Mouse (Mus musculus): ENCODE data around the gene Cpm.

DNA sequence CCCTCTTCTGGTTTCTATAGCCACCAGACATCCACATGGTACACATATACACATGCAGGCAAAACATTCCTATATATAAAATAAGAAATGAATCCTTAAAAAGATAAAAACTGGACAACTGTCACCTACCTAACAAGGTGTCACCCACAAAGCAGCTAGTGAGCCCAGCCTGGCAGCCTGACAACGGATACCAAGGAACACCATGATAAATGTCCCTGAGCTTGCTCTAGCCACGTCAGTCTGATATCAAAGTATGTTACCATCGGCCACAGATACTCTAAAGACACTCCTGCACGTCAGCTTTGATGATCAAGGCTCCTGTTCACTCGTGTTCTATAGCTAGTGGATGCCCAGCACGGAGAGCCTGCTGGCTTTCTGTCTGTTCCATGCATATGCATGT is 77.1 kb downstream of the Cpm start:
- no peak for TF ChIP-seq MYC (IDR thresholded peaks at IDR 0.05; ENCODE audit: low read depth, low read length)
- no peak for TF ChIP-seq USF1 (IDR thresholded peaks at IDR 0.05; ENCODE audit: low read depth, low read length)
- no peak for TF ChIP-seq ZNF384 (IDR thresholded peaks at IDR 0.05; ENCODE audit: low read depth, low read length)
- peak; percentile 42; the same call in 1 of the 2 replicates for TF ChIP-seq POLR2A (IDR thresholded peaks at IDR 0.05; ENCODE audit: low read depth, low read length)
- no peak for TF ChIP-seq SMC3 (IDR thresholded peaks at IDR 0.05; ENCODE audit: low read depth, low read length)
- TF ChIP-seq RAD21 (IDR thresholded peaks at IDR 0.05; ENCODE audit: low read depth, low read length) = no peak
- no peak for TF ChIP-seq ETS1 (conservative IDR thresholded peaks at IDR 0.05; ENCODE audit: low read depth, low read length)
- no peak for TF ChIP-seq MAFK (IDR thresholded peaks at IDR 0.05; ENCODE audit: insufficient replicate concordance, low read length)
- no peak for TF ChIP-seq CTCF (conservative IDR thresholded peaks at IDR 0.05 in 1 of 2, IDR thresholded peaks at IDR 0.05 in 1 of 2; ENCODE audit: low read depth in 2 of 2, low read length in 2 of 2)
- TF ChIP-seq ZC3H11A (IDR thresholded peaks at IDR 0.05; ENCODE audit: low read depth, low read length) = no peak
- no peak for TF ChIP-seq IRF4 (IDR thresholded peaks at IDR 0.05; ENCODE audit: low read depth, low read length)
- TF ChIP-seq UBTF (IDR thresholded peaks at IDR 0.05; ENCODE audit: low read depth, low read length) = no peak
- TF ChIP-seq POLR2AphosphoS2 (IDR thresholded peaks at IDR 0.05; ENCODE audit: low read depth, low read length) = no peak
